Mouse (Mus musculus) adrenal gland, postnatal 36 days (tissue): ENCODE measurements at regions not wholly inside any gene's neighbourhood (a gene's known extent, or its start where the extent isn't known, plus 50 kb on each side); places are given as distances from the start of the nearest gene placed in this dataset.

Experiments used
- DNase-seq, 2 experiments: peaks; one replicate each; pipeline ENCODE4 v3.0.0; 2021; ENCODE audit warnings: mixed read lengths in 1 of 2

- DNase-seq, result no peak
Observed at GRCm38 (mm10) chr1:190398308-190398707, 227.8 kb upstream of the Prox1 start.

GRCm38 (mm10) chr1:190397811-190398210 lies 227.3 kb upstream of the Prox1 start:
- no peak for DNase-seq

- no peak for DNase-seq
Observed at GRCm38 (mm10) chr1:190393061-190393460, 222.5 kb upstream of the Prox1 start.

GRCm38 (mm10) chr1:190388853-190389252 lies 218.3 kb upstream of the Prox1 start:
- DNase-seq, result no peak

GRCm38 (mm10) chr1:190384555-190384954 lies 214.0 kb upstream of the Prox1 start:
- no peak for DNase-seq

- DNase-seq, result no peak
Observed at GRCm38 (mm10) chr1:190383256-190383838, 212.8 kb upstream of the Prox1 start.

- peak in 1 of 2 experiments; percentile 5 for DNase-seq
Observed at GRCm38 (mm10) chr1:190380151-190380550, 209.6 kb upstream of the Prox1 start.

GRCm38 (mm10) chr1:190375160-190375880 lies 204.8 kb upstream of the Prox1 start:
- DNase-seq, result no peak

- DNase-seq, result peak; percentile 20 to 36
Observed at GRCm38 (mm10) chr1:190374270-190374669, 203.8 kb upstream of the Prox1 start.

GRCm38 (mm10) chr1:190366631-190367030 lies 196.1 kb upstream of the Prox1 start:
- DNase-seq, result no peak

GRCm38 (mm10) chr1:190365126-190365525 lies 194.6 kb upstream of the Prox1 start:
- peak in 1 of 2 experiments; percentile 22 for DNase-seq

- DNase-seq, result no peak
Observed at GRCm38 (mm10) chr1:190360661-190361060, 190.1 kb upstream of the Prox1 start.

- no peak for DNase-seq
Observed at GRCm38 (mm10) chr1:190357779-190358178, 187.3 kb upstream of the Prox1 start.

- DNase-seq, result no peak
Observed at GRCm38 (mm10) chr1:190347610-190348009, 177.1 kb upstream of the Prox1 start.

GRCm38 (mm10) chr1:190340715-190341114 lies 170.2 kb upstream of the Prox1 start:
- DNase-seq, result no peak

- no peak for DNase-seq
Observed at GRCm38 (mm10) chr1:190334471-190334870, 164.0 kb upstream of the Prox1 start.

GRCm38 (mm10) chr1:190334053-190334452 lies 163.5 kb upstream of the Prox1 start:
- no peak for DNase-seq

- DNase-seq, result no peak
Observed at GRCm38 (mm10) chr1:190332001-190332400, 161.5 kb upstream of the Prox1 start.

GRCm38 (mm10) chr1:190324562-190324961 lies 154.0 kb upstream of the Prox1 start:
- DNase-seq, result no peak

GRCm38 (mm10) chr1:190323671-190324070 lies 153.2 kb upstream of the Prox1 start:
- DNase-seq, result no peak

- DNase-seq, result no peak
Observed at GRCm38 (mm10) chr1:190316175-190316574, 145.7 kb upstream of the Prox1 start.

- peak; percentile 67 to 75 for DNase-seq
Observed at GRCm38 (mm10) chr1:190309831-190310230, 139.3 kb upstream of the Prox1 start.

GRCm38 (mm10) chr1:190307751-190308150 lies 137.2 kb upstream of the Prox1 start:
- no peak for DNase-seq
